Mouse (Mus musculus): ENCODE data around the gene Col6a1.

Gene Col6a1

DNA sequence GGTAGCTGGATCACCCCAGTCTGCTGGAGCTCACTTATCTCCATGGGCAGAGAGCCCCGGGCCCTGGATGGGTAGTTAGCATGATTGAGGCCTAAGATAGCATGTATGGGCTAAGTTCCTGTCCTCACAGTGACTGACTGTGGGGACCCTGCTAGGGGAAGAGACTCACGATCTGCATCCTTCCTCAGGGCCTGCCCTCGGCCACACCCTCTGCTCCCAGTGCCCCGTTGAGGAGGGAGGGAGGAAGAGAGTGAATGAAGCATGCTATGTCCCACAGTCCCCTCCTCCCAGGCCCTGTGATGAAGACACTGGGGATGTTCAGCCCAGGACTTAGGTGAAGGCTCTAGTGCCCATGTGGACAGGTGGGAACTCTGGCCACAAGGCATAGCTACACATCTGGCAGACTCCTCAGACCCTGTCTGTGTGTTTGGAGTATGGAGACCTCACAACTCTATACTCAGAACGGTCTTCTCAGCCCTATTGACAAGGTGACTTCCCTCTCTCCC lies 1.7 kb downstream of the Col6a1 start:
- DNase-seq (ENCODE audit: low spot score in 2 of 2), result no peak

DNA sequence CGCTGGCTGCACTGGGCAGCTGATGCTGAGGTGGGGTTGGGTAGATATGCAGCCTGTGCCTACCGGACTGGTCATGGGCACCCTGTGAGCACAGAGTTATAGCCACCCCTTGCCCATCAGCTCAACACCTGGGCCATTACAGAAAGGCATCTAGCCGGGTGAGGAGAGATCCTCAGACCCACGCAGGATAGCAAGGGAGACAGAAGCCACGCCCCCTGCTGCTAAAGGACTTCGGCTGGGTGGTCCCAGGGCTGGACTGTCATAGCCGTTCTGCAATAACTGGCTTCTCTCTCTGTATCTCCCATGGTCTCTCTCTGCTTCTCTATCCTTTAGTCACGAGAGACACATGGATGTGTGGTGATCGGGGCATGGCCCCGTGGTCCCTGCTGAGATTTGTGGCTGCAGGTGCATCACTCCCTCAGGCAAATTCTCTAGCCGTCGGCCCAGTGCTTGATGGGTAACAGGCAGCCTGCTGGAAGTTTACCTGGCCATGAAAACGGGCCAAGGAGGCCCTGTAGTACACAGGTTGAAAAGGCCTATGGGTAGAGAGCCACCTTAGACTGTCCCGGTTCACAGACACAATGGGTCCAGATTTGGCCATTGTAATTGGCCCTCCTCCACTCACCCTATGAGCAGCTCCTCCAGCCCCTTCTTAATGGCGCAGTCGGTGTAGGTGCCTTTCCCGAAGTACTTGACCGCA lies 3.1 kb downstream of the Col6a1 start:
- no peak for DNase-seq (ENCODE audit: low spot score in 2 of 2)

DNA sequence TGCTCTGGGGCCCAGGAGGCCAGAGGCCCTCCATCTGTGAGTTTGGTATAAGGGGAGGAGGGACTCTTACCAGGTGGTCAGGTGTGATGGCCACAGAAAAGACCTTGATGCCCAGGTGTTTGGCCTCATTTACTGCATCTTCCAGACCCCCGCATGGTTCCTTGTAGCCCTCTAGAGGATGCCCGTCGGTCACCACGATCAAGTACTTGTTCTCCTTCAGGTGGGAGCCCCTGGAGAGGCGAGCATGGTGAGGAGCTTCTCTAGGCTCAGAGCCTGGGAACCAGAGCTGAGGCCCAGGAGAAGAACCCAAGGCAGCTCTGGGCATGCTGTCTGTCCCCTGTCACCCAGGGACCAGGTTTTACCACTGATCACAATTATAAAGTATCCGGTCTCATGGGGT lies 4.2 kb downstream of the Col6a1 start:
- no peak for DNase-seq (ENCODE audit: low spot score in 2 of 2)

DNA sequence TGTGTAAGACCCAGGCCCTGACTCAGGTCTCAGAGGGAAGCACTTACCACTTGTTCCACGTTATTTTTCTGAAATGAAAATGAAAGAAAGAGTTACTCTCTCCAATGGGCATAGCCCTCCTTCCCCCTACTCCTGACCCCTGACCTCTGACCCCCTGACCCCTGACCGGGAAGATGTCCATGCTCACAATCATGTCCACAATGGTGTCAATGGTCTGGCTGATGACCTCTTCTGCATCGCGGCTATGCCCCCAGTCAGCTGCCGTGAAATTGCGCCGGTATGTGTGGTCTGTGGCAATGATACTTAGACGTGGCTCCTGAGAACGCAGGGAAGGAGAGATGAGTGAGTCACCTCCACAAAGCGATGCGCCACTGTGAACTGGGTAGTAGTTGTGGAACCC lies 4.8 kb downstream of the Col6a1 start:
- DNase-seq (ENCODE audit: low spot score in 2 of 2), result no peak

DNA sequence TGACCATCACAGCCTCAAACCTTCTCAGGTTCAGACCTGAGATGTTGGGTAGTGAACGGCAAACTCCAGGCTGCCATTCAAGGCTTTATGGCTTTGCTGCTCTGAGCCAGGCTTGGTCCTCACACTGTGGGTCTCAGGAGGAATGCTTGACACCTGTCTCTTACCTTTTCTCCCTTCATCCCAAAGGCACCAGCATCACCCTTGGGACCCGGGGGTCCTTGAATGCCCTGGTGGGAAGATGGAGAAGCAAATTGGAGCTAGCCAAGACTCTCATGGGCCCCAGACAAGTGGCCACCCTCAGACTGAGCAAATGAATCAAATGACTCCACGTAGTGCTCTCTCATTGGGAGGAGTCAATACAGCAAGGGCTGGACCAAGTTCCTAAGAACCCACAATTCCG lies 8.3 kb downstream of the Col6a1 start:
- no peak for DNase-seq (ENCODE audit: low spot score in 2 of 2)

DNA sequence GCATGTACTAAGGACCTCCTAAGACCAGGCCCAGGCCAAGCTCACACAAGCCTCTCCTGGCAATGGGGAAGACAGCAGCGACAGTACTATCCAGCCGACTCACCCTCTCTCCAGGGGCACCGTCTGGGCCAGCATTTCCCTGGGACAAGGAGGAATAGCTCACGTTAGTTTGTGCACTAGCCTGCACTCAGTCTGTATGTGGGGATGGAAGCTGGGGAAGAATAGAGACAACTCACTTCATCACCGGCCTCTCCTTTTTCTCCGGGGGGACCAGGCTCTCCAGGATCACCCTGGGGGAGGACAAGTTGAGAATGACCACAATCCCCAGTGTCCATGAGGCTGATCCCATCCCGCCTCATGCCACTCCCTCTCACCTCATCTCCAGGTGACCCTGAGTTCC lies 8.9 kb downstream of the Col6a1 start:
- no peak for DNase-seq (ENCODE audit: low spot score in 2 of 2)

DNA sequence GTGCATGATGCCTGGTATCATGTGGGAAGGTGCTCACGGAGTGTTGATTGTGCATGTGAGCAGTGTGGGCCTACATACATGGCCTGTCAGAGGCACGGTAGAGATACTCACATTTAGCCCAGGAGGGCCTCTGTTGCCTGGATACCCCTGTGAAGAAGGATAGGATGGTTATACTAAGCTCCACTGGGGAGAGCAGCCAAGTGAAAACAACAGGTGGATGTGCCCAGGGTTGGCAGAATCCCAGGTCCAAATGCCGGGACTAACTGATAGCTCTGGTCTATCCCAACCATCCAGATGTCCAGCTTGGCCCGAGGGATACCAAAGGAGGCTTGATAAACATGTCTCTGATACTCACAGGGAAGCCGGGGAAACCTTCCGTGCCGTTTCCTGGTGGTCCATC lies 11.7 kb downstream of the Col6a1 start:
- no peak for DNase-seq (ENCODE audit: low spot score in 2 of 2)

DNA sequence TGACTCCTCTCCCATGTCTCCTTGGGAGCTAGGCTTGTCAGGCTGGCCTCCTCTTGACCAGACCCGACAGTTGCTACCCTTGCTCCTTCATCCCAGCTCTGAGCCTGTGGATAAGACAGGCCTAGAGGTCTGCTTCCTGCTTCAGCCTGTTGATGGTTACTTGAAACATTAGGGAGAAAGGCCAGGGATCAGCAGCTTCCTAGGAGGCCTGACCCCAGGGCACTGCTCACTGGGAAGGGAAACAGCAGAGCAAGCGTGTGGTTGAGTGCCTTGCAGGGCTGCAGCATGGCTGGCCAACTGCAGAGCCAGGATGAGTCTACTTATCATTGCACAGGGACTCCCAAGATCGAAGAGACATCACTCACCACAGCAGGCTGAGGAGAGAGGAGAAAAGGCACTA lies 13.5 kb downstream of the Col6a1 start:
- DNase-seq (ENCODE audit: low spot score in 2 of 2), result no peak

DNA sequence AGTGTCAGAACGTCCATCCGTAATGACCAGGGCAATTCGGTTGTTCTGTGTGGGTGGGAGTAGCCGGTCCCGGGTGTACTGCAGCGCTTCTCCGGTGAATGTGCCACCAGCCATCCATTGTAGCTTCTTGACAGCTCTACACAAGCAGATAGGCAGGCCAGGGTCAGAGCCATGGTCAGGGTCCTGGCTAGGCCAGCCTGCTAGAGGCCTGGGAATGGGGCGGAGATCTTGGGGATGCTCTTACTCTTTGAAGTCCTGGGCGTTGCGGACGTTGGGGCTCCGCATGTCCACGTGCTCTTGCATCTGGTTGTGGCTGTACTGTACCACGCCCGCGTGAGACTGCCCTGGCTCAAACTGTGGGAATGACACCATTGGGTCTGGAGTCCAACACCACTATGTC lies 14.6 kb downstream of the Col6a1 start:
- DNase-seq (ENCODE audit: low spot score in 2 of 2), result no peak

DNA sequence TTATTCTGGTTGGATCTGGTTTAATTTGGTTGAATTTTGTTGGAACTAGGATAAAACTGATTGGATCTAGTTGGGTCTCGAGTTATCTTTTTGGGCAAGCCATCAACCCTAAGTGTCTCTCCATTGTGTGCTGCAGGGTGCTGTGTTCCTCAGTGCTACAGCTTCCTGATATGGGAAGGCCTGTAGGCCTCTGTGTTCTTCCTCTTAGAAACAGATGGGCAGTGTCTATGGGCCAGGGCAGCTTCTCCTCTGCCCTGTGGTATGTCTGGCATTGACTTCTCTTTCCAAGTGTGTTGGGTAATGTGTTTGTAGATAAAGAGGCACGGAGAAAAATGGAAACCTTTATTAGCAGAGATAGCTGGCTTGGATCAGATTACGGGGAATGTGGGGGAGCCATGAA lies 17.5 kb downstream of the Col6a1 start:
- DNase-seq (ENCODE audit: low spot score in 2 of 2), result no peak

DNA sequence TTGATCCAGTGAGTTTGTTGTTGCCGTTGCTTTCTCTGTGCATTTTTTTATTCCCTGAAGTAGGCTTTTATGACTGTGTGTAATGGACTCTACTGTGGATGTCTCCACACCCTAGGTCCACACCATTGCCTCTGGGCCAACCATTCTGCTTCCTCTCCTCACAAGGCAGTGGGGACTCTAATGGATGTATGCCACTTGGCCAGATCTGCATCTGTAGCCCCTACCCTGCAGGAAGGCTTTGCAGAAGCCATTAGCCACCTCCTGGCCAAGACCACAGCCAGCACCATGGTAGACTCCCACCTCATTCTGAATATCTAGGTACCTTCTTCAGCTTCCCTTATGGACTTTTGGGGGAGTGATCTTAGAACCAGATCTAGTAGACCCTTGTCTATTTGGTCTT lies 18.4 kb downstream of the Col6a1 start:
- DNase-seq (ENCODE audit: low spot score in 2 of 2), result no peak

DNA sequence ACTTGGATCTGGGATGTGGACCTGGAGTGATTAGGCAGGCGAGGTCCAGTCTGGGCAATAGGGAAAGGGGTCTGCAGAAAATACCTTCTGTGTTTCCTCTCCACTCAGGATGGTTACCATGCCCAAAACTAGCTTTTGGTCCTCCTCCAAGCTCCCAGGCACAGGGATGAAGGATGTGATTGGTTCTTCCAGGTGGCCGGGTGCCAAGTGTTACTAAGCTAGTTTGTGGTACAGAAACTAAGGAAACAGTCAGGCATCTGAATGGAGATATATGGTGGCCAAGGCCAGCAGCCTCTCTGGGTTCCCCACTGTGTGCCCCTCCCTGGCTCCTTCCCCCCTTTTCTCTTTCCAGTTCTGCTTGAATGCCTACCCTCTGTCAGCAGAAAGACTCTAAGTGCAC lies 19.0 kb downstream of the Col6a1 start:
- DNase-seq (ENCODE audit: low spot score in 2 of 2), result no peak

DNA sequence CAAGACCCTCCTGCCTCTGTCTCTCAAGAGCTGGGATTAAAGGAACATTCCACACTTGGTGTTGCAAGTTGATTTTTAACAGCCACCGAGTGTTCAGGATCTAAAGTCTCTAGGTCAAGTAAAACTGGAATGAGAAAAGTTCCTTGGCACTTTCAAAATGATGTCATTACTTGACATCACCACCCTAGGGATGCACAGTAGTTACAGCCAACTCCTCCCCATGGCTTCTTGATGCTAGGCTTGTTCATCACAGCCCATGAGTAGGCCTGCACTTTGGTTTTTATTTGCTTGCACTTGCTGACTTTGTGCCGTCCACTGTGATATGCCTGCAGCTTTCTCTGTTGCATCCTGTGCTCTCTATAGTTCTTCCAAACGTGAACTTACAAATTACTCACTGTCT lies 21.6 kb downstream of the Col6a1 start:
- no peak for DNase-seq (ENCODE audit: low spot score in 2 of 2)

DNA sequence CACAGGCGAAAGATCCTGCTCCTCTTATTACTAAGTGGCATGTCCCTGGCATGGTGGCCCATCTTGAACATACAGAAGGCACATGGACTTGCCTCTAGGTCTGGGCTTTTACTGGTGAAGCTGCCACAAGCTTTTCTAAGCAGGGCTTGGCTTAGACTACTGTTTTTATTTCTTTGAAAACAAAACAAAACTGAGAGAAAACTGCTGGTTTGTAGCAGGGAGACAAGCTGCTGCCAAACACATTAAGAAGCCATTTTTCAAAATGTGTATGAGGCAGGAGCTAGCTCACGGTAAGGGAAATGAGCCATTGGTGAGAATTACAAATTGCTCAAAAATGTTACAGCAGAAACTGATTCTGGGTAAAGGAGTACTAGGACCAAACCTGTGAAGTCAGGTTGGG lies 24.5 kb downstream of the Col6a1 start:
- no peak for DNase-seq (ENCODE audit: low spot score in 2 of 2)

DNA sequence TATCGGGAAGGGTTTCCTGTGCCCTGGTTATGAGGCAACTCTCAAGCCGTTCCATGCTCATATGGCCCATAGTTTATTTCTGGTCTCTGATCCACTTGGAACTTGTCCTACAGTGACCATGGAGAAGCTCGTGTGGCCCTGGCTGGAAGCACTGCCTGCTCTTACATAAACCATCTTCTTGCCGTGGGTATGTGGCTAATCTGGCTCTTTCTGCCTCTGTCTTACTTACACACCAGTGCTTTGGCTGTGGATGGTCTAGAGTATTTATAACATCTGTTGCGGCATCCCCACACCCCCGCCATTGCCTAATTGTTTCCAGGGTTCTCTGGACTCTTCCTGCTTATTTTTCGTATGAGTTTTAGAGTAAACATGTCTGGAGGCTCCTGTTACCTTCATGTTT lies 26.2 kb downstream of the Col6a1 start:
- no peak for DNase-seq (ENCODE audit: low spot score in 2 of 2)

DNA sequence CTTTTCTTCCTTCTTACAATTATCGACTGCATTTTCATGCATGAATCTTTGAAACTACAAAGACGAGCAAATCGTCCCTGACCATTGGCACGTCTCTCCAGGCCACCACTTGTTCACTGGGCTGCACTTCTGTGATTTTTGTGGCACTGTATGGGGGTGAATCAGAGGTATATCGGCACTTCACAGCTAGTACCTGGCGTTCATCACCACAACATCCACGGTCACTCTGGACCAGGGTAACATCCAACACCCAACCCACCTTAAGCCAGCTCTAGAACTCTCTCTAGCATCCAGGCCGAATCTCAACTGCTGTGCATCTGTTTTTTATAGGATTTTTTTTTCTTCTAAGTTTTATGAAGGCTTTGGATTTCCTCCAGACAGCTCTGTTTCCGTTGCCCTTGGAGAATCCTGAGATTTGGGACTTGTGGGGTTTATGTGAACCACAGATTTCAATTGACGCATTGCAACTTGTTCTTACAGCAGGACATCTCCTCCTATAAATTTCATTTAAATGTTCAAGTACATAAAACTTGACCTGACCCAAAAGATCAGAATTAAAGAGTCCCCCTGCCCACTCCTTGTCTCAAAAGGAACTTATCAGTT lies 30.6 kb downstream of the Col6a1 start:
- no peak for DNase-seq (ENCODE audit: low spot score in 2 of 2)

DNA sequence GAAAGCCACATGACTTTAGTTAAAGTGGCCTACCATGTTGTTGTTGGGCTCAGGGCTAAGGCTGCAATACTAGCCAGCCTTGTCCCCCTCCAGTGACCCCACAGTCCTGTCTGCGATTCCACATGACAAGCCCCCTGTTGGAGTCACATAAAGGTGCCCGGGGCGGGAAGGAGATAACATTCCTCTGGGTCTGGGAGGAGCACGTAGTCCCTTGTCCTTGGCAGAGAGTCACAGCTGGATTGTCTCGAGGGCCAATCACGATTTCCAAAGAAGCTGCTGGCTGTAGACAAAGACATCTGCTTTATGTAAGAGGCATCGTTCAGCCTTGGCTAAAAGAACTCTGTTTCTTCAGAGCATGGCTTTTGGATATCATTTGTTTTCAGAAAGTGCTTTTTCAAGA lies 31.2 kb downstream of the Col6a1 start:
- DNase-seq (ENCODE audit: low spot score in 2 of 2), result no peak

DNA sequence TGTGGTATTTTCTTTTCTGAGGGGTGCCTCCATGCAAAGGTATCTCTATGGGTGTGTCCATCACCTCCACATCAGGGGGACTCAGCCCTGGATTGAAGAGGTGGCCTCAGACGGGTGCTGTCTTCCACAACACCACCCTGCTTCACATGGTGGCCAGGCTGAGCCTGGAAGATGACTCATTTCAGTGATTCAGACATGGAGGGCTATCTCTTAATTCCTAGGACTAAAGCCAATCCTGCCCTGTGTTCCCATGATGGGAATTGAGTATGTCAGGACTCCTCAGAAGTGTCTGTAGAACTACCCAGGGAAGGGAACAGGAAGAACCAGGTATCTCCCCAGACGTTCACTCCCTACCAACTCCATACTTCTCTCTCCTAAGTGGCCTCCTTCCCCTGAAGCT lies 32.5 kb downstream of the Col6a1 start:
- no peak for DNase-seq (ENCODE audit: low spot score in 2 of 2)

DNA sequence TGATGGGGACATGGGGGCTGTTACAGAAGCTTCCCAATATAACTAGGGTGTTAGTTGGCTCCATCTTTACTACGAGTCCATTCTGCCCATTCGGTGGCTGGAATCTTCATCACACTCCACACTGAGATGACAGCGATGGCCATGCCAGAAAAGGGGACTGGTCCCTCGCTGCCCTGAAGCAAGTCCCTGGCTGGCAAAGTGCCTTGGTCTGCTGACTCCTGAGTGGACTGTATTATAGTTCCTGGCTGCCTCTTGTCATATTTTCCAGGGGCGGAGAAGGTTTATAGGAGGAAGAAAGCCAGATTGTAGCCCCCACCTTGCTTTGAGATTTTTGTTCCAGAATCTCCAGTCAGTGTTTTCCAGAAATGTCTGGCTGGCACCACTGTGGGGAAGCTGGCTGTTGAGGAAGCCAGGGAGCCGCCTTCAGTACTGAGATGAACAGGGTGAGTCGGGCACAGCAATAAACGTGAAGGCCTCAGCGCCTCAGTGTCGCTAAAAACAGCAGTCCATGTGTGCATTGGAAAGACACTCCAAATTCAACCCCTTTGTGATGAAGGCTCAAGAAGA lies 40.4 kb downstream of the Col6a1 start:
- DNase-seq (ENCODE audit: low spot score in 2 of 2), result no peak

DNA sequence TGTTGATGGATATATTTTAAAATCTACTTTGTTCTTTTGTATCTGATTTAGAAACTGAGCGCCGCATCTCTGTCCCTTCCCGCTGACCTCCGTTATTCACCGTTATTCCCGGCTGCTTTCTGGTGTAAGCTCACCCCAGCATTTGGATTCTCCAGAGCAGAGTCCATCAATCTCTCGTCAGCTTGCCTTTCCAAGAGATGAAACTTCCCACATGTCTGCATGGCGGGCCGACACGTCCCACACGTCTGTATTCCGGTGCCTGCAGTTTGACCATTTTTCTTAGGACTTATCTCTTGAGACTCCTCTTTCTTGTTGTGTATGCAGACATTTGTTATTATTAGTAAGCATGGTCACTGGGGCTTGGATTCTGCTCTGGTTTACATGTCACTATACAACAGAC lies 42.0 kb downstream of the Col6a1 start:
- no peak for DNase-seq (ENCODE audit: low spot score in 2 of 2)

DNA sequence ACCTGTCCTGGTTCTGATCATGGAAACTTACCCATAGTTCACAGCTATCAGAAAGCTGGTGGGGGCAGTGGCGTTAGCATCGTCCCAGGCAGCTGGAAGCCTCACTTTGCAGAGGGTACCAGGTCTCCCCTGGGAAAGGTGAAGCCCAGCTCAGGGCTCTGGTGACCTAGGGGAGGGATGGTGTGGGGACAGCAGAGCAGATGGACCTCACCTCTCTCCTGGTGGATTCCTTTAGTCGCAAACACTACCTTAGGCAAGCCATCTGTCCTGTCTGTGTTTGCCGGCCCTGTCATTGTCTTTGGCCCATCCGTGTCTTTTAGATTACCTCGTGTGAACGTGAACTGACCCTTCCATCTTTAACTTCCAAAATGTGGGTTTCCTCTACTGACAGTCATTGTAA lies 42.5 kb downstream of the Col6a1 start:
- DNase-seq (ENCODE audit: low spot score in 2 of 2), result no peak

DNA sequence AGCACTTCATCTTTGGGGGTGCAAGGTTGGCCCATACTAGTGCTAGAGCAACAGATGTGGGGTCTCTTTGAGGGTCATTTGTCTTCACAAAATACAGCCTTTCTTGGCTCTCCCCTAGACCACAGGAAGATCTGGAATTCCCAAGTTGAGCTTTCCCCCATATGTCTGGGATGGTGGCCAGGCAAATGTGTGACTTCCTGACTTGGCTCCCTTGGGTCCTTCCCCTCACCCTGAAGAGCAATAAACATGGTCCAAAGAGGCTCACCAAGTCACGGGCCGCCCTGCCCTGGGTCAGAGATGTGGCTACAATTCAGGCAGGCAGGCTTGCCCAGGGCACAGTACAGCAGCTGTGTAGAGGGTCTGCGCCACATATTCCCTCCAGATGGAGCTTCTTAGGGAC lies 44.1 kb downstream of the Col6a1 start:
- DNase-seq (ENCODE audit: low spot score in 2 of 2), result no peak

All from natural killer cell, adult 2 months (primary cell).